Mouse (Mus musculus) forelimb bud, embryonic 11.5 days (tissue): ENCODE results near the gene Mindy1.

Experiments used
- DNase-seq: peaks from one replicate; pipeline ENCODE4 v3.0.0-alpha.2; 2012; ENCODE audit warnings: low read depth, low spot score

Gene Mindy1

GRCm38 (mm10) chr3:95281216-95282126, at the start of gene Mindy1, which contains the start of gene Prune1:
Gene Mindy1 (plus strand): TSS chr3:95281345.
Gene Prune1 (minus strand): TSS chr3:95282076.
- peak; percentile 98 for DNase-seq

- no peak for DNase-seq
These were observed 48.4 kb upstream of the Mindy1 start for GRCm38 (mm10) chr3:95232771-95233170.

- DNase-seq, result no peak
These were observed 47.7 kb upstream of the Mindy1 start for GRCm38 (mm10) chr3:95233303-95233980.

GRCm38 (mm10) chr3:95235386-95236301, 45.5 kb upstream of the Mindy1 start:
- DNase-seq, result no peak

GRCm38 (mm10) chr3:95237541-95238099, 43.5 kb upstream of the Mindy1 start:
- no peak for DNase-seq

GRCm38 (mm10) chr3:95239022-95239421, 42.1 kb upstream of the Mindy1 start:
- DNase-seq, result no peak

GRCm38 (mm10) chr3:95239971-95240370, 41.2 kb upstream of the Mindy1 start:
- no peak for DNase-seq

GRCm38 (mm10) chr3:95240900-95241299, 40.2 kb upstream of the Mindy1 start:
- DNase-seq, result no peak

- DNase-seq, result no peak
These were observed 39.6 kb upstream of the Mindy1 start, which contains the start of gene Gm128 for GRCm38 (mm10) chr3:95241498-95241897. Gene Gm128 (minus strand): TSS chr3:95241598.

- no peak for DNase-seq
These were observed 38.1 kb upstream of the Mindy1 start for GRCm38 (mm10) chr3:95243086-95243485.

GRCm38 (mm10) chr3:95246465-95247231, 34.5 kb upstream of the Mindy1 start:
- no peak for DNase-seq

GRCm38 (mm10) chr3:95247660-95248336, 33.3 kb upstream of the Mindy1 start:
- DNase-seq, result no peak

GRCm38 (mm10) chr3:95250361-95250760, 30.8 kb upstream of the Mindy1 start:
- no peak for DNase-seq

GRCm38 (mm10) chr3:95250783-95251424, 30.2 kb upstream of the Mindy1 start, which contains the start of gene Bnipl:
Gene Bnipl (minus strand): TSS chr3:95251193.
- DNase-seq, result no peak

GRCm38 (mm10) chr3:95256931-95257330, 24.2 kb upstream of the Mindy1 start:
- no peak for DNase-seq

- DNase-seq, result no peak
These were observed 19.2 kb upstream of the Mindy1 start for GRCm38 (mm10) chr3:95261975-95262374.

- peak; percentile 62 for DNase-seq
These were observed 17.9 kb upstream of the Mindy1 start for GRCm38 (mm10) chr3:95263089-95263739.

GRCm38 (mm10) chr3:95264724-95265123, 16.4 kb upstream of the Mindy1 start:
- no peak for DNase-seq

GRCm38 (mm10) chr3:95266052-95266451, 15.1 kb upstream of the Mindy1 start:
- no peak for DNase-seq
